Mouse (Mus musculus): ENCODE data around the gene Cdh23. TPM values are rescaled to one million over a fixed set of nuclear protein-coding genes. Genes with fewer than 3 reads are reported as not detected.

The Cdh23 gene
- polyA plus RNA-seq, 1 experiment = not detected

- Histone ChIP-seq H3K27ac (ENCODE audit: insufficient read depth, low read depth, low read length) (no peak overlapping the region), H3K4me1 (ENCODE audit: control insufficient read depth, insufficient read depth, low read length) (peaks cover 6% of the 10 kb centered on the region), H3K4me3 (ENCODE audit: insufficient read depth, low read depth, low read length) (no peak overlapping the region)
- 70% methylated on average over 16 of the region's 16 CpGs for WGBS
- TF ChIP-seq POLR2A (IDR thresholded peaks at IDR 0.05; ENCODE audit: insufficient read depth, low read depth, low read length) (no peak), CTCF (IDR thresholded peaks at IDR 0.05; ENCODE audit: insufficient read depth, low read depth, low read length) (no peak)
Observed at GRCm38 (mm10) chr10:60257261-60257825, 438.9 kb downstream of the Cdh23 start.

DNA sequence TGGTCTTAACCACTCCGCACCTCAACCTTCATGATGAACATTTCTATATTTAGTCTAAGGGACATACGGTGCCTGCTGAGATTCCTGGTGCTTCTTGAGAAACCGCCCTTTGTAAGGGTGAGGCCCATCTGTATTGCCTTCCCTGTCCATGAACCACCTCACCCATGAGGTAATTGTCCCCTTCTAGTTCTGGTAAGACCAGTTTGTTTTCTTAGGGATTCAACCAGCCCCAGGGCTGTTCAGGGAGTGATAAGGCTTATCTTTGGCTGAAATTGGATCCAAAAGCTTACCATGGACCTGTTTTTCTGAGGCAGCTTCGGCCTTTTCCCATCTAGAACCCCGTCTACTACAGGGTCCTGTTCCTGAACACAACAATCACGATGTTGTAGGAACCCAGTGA lies 440.2 kb downstream of the Cdh23 start:
- TF ChIP-seq POLR2A (IDR thresholded peaks at IDR 0.05; ENCODE audit: insufficient read depth, low read depth, low read length) (no peak), CTCF (IDR thresholded peaks at IDR 0.05; ENCODE audit: insufficient read depth, low read depth, low read length) (no peak)
- H3K27ac ChIP-seq (ENCODE audit: insufficient read depth, low read depth, low read length) = no peak overlapping the region
- 97% methylated on average over 6 of the region's 6 CpGs for WGBS
- H3K4me1 ChIP-seq (ENCODE audit: control insufficient read depth, insufficient read depth, low read length) = 0 out of 2 replicates have a peak, but pooled peaks cover 2% of the 10 kb centered on the region
- H3K4me3 ChIP-seq (ENCODE audit: insufficient read depth, low read depth, low read length) = no peak overlapping the region

Other genes with a start within 250 kb of the Cdh23 start
- gene Slc29a3, start 56.3 kb upstream of the Cdh23 start, polyA plus RNA-seq (2012; ENCODE audit: insufficient read depth, insufficient read length, low replicate concordance, missing spikeins) = not detected in 2 replicates
- not detected in 2 replicates for gene Unc5b, start 135.1 kb upstream of the Cdh23 start, polyA plus RNA-seq (2012; ENCODE audit: insufficient read depth, insufficient read length, low replicate concordance, missing spikeins)